Mouse (Mus musculus): Measurements from ENCODE around the gene Retsat.

Gene Retsat

DNA sequence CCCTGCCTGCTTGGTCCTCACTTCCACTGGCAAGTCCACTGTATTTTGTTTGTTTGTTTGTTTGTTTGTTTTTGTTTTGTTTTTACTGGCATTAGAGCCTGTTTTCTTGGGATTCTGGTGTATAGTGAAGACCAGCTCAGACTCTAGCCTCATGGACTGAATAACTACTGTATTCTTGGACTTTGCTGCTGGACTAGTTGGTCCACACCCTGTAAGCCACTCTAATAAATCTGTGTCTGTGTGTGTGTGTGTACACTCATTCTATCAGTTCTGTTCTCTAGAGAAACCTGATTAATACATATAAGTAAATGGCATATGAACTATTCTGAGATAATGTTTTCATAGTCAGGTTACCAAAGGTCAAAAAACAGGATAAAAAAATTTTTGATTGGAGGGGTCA, 8.2 kb upstream of the Retsat start:
- DNase-seq (ENCODE audit: low spot score): no peak

- DNase-seq (ENCODE audit: low spot score): no peak
Observed at GRCm38 (mm10) chr6:72593011-72593803, 5.1 kb upstream of the Retsat start.

DNA sequence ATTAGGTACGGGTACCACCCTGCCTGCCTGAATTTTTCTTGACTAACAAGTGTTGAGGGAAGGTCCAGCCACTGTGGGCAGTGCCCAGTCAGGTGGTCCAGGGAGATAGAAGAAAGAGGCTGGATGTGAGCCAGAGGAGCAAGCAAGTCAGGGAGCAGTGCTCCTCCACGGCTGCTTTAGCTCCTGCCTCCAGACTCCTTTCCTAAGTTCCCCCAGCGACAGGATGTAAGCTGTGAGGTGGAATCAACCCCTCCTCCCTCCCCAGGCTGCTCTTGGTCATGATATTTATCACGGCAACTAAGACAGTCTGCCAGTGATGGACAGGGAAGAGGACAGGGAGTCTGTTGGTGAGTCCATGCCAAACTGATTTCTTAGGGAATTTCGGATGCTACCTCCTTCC, 4.4 kb upstream of the Retsat start:
- no peak for DNase-seq (ENCODE audit: low spot score)

- no peak for DNase-seq (ENCODE audit: low spot score)
Observed at GRCm38 (mm10) chr6:72597083-72597874, 996 bp upstream of the Retsat start.

GRCm38 (mm10) chr6:72598791-72599557, 699 bp downstream of the Retsat start:
- DNase-seq (ENCODE audit: low spot score): no peak

DNA sequence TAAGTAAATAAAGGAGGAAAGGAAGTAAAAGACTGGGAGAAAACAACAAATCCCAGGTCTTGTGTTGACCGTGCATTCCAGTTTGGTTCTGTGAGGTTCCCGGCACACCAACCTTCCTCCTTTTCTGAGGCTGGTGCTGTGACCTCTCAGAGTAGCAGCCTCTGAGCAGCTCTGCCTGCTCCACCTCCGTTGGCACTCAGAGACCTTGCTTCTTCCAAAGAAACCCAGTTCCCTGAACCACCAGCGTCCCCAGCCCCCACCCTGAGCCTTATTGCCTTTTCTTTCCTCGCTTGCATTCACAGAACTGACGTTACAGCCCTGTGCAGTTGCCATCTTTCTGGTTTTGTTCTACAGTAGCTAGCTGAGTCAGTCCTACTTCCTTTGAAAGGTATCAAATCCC, 1.9 kb downstream of the Retsat start:
- DNase-seq (ENCODE audit: low spot score): no peak

DNA sequence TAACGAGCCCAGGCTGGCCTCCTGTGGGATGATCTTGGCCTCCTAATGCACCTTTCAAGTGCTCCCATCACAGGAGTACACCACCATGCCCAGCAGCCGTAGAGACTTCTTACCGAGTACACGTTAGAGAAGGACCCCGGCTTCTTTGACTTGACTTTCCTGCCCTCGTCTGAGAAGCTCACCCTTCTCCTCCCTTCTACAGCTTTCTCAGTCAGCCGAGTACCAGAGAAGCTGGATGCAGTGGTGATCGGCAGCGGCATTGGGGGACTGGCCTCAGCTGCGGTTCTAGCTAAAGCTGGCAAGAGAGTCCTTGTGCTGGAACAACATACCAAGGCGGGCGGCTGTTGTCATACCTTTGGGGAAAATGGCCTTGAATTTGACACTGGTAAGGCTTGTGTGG, 2.5 kb downstream of the Retsat start:
- DNase-seq (ENCODE audit: low spot score): no peak

- DNase-seq (ENCODE audit: low spot score): peak; percentile 67
Observed at GRCm38 (mm10) chr6:72601732-72602131, 3.5 kb downstream of the Retsat start.

GRCm38 (mm10) chr6:72604066-72604465, 5.8 kb downstream of the Retsat start:
- DNase-seq (ENCODE audit: low spot score): no peak

- DNase-seq (ENCODE audit: low spot score): no peak
Observed at GRCm38 (mm10) chr6:72607060-72607459, 8.8 kb downstream of the Retsat start.

DNA sequence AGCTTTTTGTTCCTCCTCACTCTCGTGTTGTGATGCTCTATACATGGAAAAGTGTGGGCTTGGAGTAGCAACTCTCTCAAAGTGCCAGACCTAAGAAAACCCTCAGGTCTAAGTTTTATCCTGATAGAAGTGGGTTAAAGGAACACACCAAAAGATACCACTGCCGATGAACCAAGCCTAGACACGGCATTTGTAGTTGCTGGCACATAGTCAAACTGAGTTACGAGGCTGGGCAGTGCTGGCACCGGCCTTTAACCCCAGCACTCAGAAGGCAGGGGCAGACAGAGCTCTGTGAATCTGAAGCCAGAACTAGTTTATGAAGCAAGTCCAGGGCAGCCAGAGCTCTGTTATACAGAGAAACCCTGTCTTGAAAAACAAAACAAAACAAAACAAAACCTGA, 9.4 kb downstream of the Retsat start:
- DNase-seq (ENCODE audit: low spot score): no peak

DNA sequence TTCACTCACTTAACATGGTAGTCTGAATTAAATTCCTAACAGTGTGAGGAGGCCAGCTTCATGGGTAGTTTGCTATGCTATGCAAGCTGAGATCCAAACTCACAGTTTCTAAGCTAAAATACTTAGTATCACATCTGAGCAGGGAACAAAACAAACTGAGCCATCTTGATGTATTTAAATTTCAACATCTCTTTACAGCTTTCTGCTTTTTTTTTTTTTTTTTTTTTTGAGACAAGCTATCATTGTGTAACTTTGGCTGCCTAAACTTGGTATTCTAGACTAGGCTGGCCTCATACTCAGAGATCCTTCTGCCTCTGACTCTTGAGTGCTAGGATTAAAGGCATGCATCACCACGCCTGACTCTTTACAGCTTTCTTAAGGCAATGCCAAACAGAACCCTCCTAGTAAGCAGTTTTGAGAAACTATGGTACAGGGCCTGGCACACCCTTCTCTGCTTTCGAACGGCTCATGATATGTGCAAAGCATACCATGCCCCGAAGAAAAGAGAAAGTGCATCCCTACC, 10.4 kb downstream of the Retsat start:
- no peak for DNase-seq (ENCODE audit: low spot score)

GRCm38 (mm10) chr6:72610261-72610660, 12.0 kb downstream of the Retsat start:
- no peak for DNase-seq (ENCODE audit: low spot score)

DNA sequence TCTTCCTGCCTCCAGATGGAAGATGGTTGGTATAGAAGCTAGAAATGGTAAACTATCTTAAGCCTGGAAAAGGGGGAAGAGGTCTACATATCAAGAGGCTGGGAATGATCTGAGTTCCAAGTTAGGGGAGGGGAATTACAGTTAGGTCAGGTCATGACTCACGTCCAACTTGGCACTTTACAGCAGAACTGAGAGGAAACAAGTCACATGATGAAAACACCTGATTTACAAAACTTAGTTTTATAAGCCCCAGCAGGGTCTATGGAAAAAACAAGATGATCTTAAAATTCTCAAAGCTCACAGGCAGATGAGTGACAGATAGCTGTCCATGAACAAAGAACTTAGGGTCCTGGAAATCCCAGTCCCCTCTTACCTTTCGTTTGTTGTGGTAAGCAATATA, 16.9 kb downstream of the Retsat start:
- DNase-seq (ENCODE audit: low spot score): no peak

DNA sequence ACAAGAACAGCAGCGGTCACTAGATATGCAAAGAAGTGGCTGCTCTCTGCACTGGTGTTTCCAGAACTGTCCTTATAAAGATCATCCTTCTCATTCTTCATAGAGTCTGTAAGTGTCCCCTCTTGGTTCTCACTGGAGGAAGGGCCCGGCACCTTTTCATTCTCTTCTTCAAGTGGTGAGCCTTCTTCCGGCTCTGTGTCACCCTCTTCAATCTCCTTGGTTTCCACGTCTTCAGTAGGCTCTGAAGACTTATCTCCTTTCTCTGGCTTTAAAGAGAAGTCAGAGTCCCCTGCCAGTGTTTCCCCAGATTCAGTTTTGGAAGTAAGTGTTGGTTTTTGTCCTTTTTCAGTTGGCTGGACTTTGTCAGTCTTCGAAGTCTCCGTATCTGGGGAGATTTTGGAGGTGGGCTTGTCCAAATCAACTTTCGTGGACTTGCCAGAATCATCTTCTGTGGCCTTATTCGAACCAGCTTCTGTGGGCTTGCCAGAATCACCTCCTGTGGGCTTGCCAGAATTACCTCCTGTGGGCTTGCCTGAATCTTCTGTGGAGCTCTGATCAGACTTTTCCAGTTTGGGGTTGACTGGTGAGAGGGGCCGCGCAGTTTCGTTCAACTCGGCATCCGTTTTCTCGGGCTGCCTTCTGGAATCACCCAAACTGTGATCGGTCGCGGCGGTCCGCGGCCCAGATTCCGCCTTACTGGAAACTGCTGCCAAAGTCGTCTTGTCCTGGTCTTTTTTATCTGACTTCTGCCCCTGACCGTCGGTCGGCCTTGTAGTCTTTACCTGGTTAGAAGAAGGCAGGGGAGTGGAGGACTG, 17.5 kb downstream of the Retsat start:
- DNase-seq (ENCODE audit: low spot score): no peak

DNA sequence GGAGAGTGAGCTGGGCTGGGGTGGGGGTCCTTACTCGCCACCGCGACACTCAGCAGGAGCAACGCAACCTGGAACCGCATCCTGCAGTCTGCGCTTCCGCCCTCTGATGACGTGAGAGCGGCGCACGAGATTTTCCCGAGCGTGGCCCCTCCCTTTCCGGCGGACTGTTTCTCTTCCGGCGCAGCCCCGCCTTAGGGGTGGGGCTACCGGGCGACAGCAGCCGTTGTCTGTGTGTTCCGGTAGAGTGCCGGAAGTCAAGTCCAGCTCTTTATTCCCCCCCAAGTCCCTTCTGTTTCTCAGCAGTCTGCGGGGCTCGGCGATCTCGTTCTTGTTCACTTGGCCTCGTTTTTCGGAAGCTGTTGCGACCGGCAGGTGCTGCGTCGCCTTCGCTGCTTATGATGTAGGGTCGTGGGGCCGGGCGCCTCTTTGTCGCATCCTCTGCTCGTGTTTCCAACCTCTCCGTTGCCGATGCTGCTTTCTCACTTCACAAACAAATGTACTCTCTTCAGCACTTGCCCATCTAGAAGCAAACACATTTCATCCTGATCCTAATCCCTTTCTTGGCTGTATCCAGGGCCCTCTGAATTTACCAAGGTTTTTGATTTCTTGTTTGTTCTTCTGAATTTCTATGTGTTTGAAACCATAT, 18.5 kb downstream of the Retsat start, which contains the start of gene Tgoln1:
Tgoln1 (minus strand) TSS at position 358 of the 646 bp plus-strand sequence.
- peak; percentile 92 for DNase-seq (ENCODE audit: low spot score)

DNA sequence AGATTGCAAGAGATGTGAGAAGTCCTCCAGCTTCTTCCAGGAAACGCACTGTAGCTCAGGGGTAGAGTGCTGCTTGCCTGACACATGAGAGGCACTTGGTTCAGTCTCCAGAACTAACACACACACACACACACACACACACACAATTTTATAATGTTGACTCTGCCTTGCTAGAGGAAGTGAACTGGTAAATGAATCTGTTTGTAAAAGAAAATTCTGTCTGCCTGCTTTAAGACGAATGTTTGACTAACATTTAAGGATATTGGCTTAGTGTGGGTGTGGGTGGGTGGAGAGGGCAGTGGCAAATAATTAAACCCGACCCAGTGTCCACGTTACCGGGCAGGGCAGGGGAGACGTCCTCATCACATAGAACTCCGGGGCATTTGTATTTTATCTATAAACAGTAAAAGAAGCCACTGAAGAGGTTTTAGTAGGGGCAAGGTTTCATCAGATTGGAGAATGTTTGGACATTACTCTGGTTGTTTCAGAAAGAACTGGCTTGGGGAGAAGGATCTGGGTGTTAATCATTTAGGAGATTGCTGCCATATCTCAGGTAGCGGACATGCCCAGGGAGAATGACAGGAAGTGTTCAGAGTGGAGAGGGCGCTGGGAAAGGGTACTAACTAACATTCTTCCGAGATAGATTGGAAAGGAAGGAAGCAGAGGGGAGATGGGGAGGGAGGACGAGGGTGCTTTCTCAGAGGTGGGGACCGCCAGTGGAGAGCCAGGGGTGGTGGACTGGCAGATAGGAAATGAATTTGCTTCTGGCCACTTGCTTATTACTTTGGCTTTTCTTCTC, 21.7 kb downstream of the Retsat start:
- DNase-seq (ENCODE audit: low spot score): no peak

DNA sequence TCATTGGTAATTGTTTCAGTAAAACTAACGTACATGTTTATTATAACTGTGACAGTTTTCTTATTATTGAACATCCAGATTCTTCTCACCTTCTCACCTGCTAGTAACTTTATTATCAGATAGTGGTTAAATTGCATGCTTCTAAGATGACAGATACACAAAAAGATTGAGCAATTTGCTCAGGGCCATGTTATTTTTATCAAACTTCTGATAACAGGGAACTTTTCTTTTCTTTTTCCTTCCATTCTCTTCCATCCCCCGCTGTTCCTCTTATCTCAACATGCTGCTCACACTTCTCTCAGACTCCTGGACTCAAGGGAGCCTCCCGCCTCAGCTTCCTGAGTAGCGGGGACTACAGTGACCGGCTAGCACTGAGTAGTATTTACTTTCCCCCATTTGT, 22.6 kb downstream of the Retsat start:
- no peak for DNase-seq (ENCODE audit: low spot score)

DNA sequence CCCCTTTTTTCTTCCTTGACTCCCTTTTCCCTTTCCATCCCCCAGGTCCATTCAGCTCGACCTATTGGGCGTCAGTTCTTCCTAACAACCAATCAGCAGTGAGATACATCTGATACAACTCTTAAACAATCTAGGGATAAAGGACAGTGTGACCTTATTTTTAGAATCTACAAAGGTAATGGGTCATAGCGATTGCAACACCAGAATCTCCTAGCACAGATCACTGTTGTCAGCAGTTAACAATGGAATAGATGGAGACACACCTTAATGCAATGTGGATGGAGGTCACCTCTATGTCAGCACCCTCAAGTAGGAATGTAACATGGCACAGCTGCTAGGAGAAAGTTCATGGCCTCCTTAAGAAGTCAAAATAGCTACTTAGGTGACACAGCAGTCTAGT, 24.6 kb downstream of the Retsat start:
- DNase-seq (ENCODE audit: low spot score): no peak
